Mouse (Mus musculus): ENCODE data around the gene Ndst2. TPM values are rescaled to one million over a fixed set of nuclear protein-coding genes. Genes with fewer than 3 reads are reported as not detected.

The Ndst2 gene
- polyA plus RNA-seq, 1 experiment from 2014 or later = 29.6 TPM

DNA sequence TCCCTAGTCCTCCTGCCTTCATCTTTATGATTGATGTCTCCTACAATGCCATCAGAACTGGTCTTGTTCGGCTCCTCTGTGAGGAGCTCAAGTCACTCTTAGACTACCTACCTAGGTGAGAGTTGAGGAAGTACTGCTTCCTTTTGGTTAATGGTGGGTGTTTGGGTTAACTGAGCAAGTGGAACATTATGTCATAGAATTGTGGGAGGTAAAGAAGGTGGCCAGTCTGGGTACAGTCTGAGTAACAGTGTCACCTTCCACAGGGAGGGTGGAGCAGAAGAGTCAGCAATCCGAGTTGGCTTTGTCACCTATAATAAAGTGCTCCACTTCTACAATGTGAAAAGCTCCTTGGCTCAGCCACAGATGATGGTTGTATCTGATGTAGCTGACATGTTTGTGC, 45.4 kb downstream of the Ndst2 start:
- H3K4me3 ChIP-seq (ENCODE audit: low read depth, low read length) = no peak overlapping the region
- ATAC-seq (replicated peaks; ENCODE audit: low FRiP score, low TSS enrichment, low read depth) = no peak
- H3K9ac ChIP-seq (ENCODE audit: low read length) = no peak overlapping the region
- no peak overlapping the region for H3K4me2 ChIP-seq (ENCODE audit: low read length)
- no peak for DNase-seq (ENCODE audit: low spot score)
- peaks cover 99% of the 10 kb centered on the region for H3K36me3 ChIP-seq (ENCODE audit: control insufficient read depth, insufficient read depth, low read length)
- H3K4me1 ChIP-seq (replicated peaks; ENCODE audit: control insufficient read depth, insufficient read depth, low read length) = no peaks in the 10 kb centered on the region
- 74% methylated on average over 2 of the region's 2 CpGs for WGBS
- no peak overlapping the region for H3K27ac ChIP-seq (ENCODE audit: low read depth)
- no peaks in the 10 kb centered on the region for H3K9me3 ChIP-seq (ENCODE audit: control insufficient read depth, low read length)
- no peaks in the 10 kb centered on the region for H3K27me3 ChIP-seq (replicated peaks; ENCODE audit: control insufficient read depth, insufficient read depth, low read length)

GRCm38 (mm10) chr14:20686576-20686975, 47.8 kb downstream of the Ndst2 start:
- H3K9ac ChIP-seq (ENCODE audit: low read length) = no peak overlapping the region

GRCm38 (mm10) chr14:20682498-20682897, 51.9 kb downstream of the Ndst2 start:
- no peak for ATAC-seq (replicated peaks; ENCODE audit: low FRiP score, low TSS enrichment, low read depth)
- H3K36me3 ChIP-seq (ENCODE audit: control insufficient read depth, insufficient read depth, low read length) = peaks cover 100% of the 10 kb centered on the region
- WGBS = 78% methylated on average over 3 of the region's 3 CpGs

More at GRCm38 (mm10) chr14:20686576-20686975, 47.8 kb downstream of the Ndst2 start:
- H3K4me2 ChIP-seq (ENCODE audit: low read length) = no peak overlapping the region
- no peak for DNase-seq (ENCODE audit: low spot score)
- no peaks in the 10 kb centered on the region for H3K9me3 ChIP-seq (ENCODE audit: control insufficient read depth, low read length)
- H3K36me3 ChIP-seq (ENCODE audit: control insufficient read depth, insufficient read depth, low read length) = peaks cover 99% of the 10 kb centered on the region
- no peaks in the 10 kb centered on the region for H3K27me3 ChIP-seq (replicated peaks; ENCODE audit: control insufficient read depth, insufficient read depth, low read length)
- 99% methylated on average over 3 of the region's 3 CpGs for WGBS
- H3K4me1 ChIP-seq (replicated peaks; ENCODE audit: control insufficient read depth, insufficient read depth, low read length) = no peaks in the 10 kb centered on the region
- H3K27ac ChIP-seq (ENCODE audit: low read depth) = no peak overlapping the region
- no peak overlapping the region for H3K4me3 ChIP-seq (ENCODE audit: low read depth, low read length)
- ATAC-seq (replicated peaks; ENCODE audit: low FRiP score, low TSS enrichment, low read depth) = no peak

DNA sequence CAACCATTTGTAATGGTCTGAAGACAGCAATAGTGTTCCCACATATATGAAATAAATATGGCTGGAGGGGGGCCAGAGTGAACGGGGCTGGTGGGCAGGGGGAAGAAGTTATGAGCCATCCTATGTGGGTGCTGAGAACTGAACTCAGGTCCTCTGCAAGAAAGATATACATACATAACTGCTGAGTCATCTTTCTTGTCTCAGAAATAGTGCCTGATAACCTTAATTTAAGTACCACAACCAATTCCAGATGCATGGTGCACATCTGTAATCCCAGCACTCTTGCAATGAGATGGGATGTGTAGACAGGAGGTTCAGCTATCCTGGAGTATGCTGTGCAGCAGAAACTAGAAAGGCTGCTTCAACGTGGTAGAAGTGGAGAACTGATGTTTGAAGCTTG, 52.6 kb downstream of the Ndst2 start:
- ATAC-seq (replicated peaks; ENCODE audit: low FRiP score, low TSS enrichment, low read depth) (no peak), DNase-seq (ENCODE audit: low spot score) (no peak)
- Histone ChIP-seq H3K4me1 (replicated peaks; ENCODE audit: control insufficient read depth, insufficient read depth, low read length) (no peaks in the 10 kb centered on the region), H3K4me3 (ENCODE audit: low read depth, low read length) (no peak overlapping the region), H3K9me3 (ENCODE audit: control insufficient read depth, low read length) (no peaks in the 10 kb centered on the region), H3K4me2 (ENCODE audit: low read length) (no peak overlapping the region), H3K27me3 (replicated peaks; ENCODE audit: control insufficient read depth, insufficient read depth, low read length) (no peaks in the 10 kb centered on the region), H3K36me3 (ENCODE audit: control insufficient read depth, insufficient read depth, low read length) (peaks cover 100% of the 10 kb centered on the region), H3K27ac (ENCODE audit: low read depth) (no peak overlapping the region), H3K9ac (ENCODE audit: low read length) (no peak overlapping the region)
- 89% methylated on average over 2 of the region's 2 CpGs for WGBS

More at GRCm38 (mm10) chr14:20682498-20682897, 51.9 kb downstream of the Ndst2 start:
- H3K4me2 ChIP-seq (ENCODE audit: low read length) = no peak overlapping the region
- no peak overlapping the region for H3K27ac ChIP-seq (ENCODE audit: low read depth)
- H3K9ac ChIP-seq (ENCODE audit: low read length) = no peak overlapping the region
- H3K27me3 ChIP-seq (replicated peaks; ENCODE audit: control insufficient read depth, insufficient read depth, low read length) = no peaks in the 10 kb centered on the region
- H3K4me3 ChIP-seq (ENCODE audit: low read depth, low read length) = no peak overlapping the region
- no peak for DNase-seq (ENCODE audit: low spot score)
- no peaks in the 10 kb centered on the region for H3K9me3 ChIP-seq (ENCODE audit: control insufficient read depth, low read length)
- H3K4me1 ChIP-seq (replicated peaks; ENCODE audit: control insufficient read depth, insufficient read depth, low read length) = no peaks in the 10 kb centered on the region

DNA sequence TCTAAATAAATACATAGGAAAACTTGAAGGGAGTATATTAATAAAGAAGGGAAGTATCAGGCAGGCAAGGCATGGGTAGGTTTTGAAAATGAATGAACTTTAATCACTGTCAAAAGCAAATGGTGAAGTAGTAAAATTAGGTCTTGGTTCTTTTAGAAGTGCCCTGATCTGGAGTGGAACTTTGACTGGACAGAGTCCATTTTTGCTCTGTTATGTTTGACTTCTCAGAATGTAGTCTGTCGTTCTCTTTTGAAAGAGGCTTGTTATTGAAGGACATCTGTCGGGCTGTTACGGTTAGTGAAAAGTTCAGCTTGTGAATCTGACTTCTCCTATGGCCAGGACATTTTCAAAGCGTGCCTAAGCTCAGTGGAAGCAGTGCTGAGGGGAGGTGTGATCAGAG, 56.5 kb downstream of the Ndst2 start:
- H3K36me3 ChIP-seq (ENCODE audit: control insufficient read depth, insufficient read depth, low read length) = peaks cover 73% of the 10 kb centered on the region
- no peak overlapping the region for H3K4me3 ChIP-seq (ENCODE audit: low read depth, low read length)
- H3K9ac ChIP-seq (ENCODE audit: low read length) = no peak overlapping the region
- 90% methylated on average over 4 of the region's 4 CpGs for WGBS
- ATAC-seq (replicated peaks; ENCODE audit: low FRiP score, low TSS enrichment, low read depth) (no peak), DNase-seq (ENCODE audit: low spot score) (no peak)
- H3K4me2 ChIP-seq (ENCODE audit: low read length) = no peak overlapping the region
- no peak overlapping the region for H3K27ac ChIP-seq (ENCODE audit: low read depth)
- H3K9me3 ChIP-seq (ENCODE audit: control insufficient read depth, low read length) = peaks cover 3% of the 10 kb centered on the region; the same call in 1 of the 2 replicates
- no peaks in the 10 kb centered on the region for H3K27me3 ChIP-seq (replicated peaks; ENCODE audit: control insufficient read depth, insufficient read depth, low read length)
- peaks cover 5% of the 10 kb centered on the region for H3K4me1 ChIP-seq (replicated peaks; ENCODE audit: control insufficient read depth, insufficient read depth, low read length)

DNA sequence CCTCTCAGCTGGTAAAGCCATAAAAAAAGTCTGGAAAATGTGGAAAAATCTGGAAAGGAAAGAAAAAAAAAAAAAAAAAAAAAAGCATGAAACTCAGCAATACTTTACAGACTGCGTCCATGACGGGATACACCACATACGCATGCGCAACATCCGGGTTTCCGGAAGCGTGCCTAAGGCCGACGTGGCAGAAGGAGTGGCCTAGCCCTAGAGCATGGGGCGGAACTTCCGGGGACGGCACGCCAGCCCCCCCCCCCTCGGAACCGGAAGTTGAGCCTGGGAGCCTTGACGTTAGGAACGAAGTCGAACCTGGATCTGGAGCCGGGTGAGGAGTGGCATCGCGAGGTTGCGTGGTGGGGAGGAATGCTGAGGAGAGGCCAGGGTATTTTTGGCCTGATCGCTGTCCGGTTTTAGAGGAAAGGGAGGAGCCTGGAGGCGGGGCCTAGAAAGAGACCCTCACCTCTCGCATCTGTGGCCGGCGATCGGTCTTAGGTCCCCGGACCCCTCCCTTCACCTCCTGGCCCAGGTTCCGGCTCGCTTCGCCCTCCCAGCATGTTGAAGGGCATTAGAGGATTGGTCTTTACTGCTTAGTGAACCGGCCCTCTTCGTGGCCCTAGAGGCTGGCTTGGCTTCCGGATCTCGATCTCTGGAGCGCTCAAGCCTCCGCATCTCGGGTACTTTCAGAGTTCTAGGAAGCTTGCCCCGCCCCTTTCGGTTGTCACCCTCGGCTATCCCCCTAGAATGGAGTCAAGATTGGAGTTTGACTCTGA, 60.1 kb downstream of the Ndst2 start, which contains the start of gene Sec24c:
TSS of gene Sec24c (plus strand) at position 245 of the 770 bp plus-strand sequence.
- Histone ChIP-seq H3K4me2 (ENCODE audit: low read length) (peak within 1 kb of the TSS; percentile 93), H3K27ac (ENCODE audit: low read depth) (peak within 1 kb of the TSS; percentile 93), H3K27me3 (replicated peaks; ENCODE audit: control insufficient read depth, insufficient read depth, low read length) (no peaks in the 10 kb centered on the region), H3K4me1 (replicated peaks; ENCODE audit: control insufficient read depth, insufficient read depth, low read length) (peaks cover 5% of the 10 kb centered on the region), H3K36me3 (ENCODE audit: control insufficient read depth, insufficient read depth, low read length) (peaks cover 36% of the 10 kb centered on the region), H3K9ac (ENCODE audit: low read length) (peak within 1 kb of the TSS; percentile 90), H3K4me3 (ENCODE audit: low read depth, low read length) (peak within 1 kb of the TSS; percentile 94), H3K9me3 (ENCODE audit: control insufficient read depth, low read length) (peaks cover 4% of the 10 kb centered on the region; the same call in 1 of the 2 replicates)
- under 1% methylated on average over 43 of the region's 43 CpGs for WGBS
- peak; percentile 100 for DNase-seq (ENCODE audit: low spot score)
- ATAC-seq (replicated peaks; ENCODE audit: low FRiP score, low TSS enrichment, low read depth) = peak; percentile 97

DNA sequence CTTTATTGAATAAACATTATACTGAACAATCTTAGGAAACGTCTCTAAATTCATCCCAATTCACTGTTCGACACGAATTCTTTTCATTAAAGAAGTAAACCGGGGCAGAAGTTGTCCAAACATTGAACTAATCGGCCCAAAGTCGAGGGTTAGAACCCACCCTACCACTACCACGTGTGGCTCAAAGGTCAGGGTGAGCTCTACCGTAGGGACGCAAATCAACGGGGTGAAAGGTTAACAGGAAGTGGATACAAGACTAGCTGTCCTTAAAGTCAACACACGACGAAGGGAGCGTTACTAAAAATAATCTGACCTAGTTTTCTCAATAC, 60.7 kb downstream of the Ndst2 start:
- Histone ChIP-seq H3K9me3 (ENCODE audit: control insufficient read depth, low read length) (peaks cover 4% of the 10 kb centered on the region; the same call in 1 of the 2 replicates), H3K9ac (ENCODE audit: low read length) (peak overlapping the region; percentile 90), H3K27ac (ENCODE audit: low read depth) (peak overlapping the region; percentile 93), H3K27me3 (replicated peaks; ENCODE audit: control insufficient read depth, insufficient read depth, low read length) (no peaks in the 10 kb centered on the region), H3K4me2 (ENCODE audit: low read length) (peak overlapping the region; percentile 93), H3K36me3 (ENCODE audit: control insufficient read depth, insufficient read depth, low read length) (peaks cover 30% of the 10 kb centered on the region), H3K4me1 (replicated peaks; ENCODE audit: control insufficient read depth, insufficient read depth, low read length) (peaks cover 5% of the 10 kb centered on the region), H3K4me3 (ENCODE audit: low read depth, low read length) (peak overlapping the region; percentile 94)
- DNase-seq (ENCODE audit: low spot score) (peak; percentile 64), ATAC-seq (replicated peaks; ENCODE audit: low FRiP score, low TSS enrichment, low read depth) (peak; percentile 70; the same call in 1 of the 2 replicates)
- 6% methylated on average over 13 of the region's 13 CpGs for WGBS

Measured in intestine, embryonic 14.5 days (tissue).